Mouse (Mus musculus) embryo, embryonic 10 days (tissue): ENCODE measurements around the gene Fras1.
A peak's percentile ranks its signal among the peaks of the same experiment; 100 is the strongest.

Experiments
- DNase-seq: peaks from one replicate; pipeline ENCODE4 v3.0.0-alpha.2; 2015; ENCODE audit warnings: low spot score

The Fras1 gene

GRCm38 (mm10) chr5:96792936-96793718 is 419.4 kb downstream of the Fras1 start, which contains the start of gene Anxa3:
Gene Anxa3 (plus strand): TSS chr5:96793339.
- peak; percentile 68 for DNase-seq

GRCm38 (mm10) chr5:96793953-96794635 is 420.3 kb downstream of the Fras1 start:
- DNase-seq = no peak

GRCm38 (mm10) chr5:96795752-96796151 is 422.0 kb downstream of the Fras1 start:
- no peak for DNase-seq

GRCm38 (mm10) chr5:96797465-96797864 is 423.7 kb downstream of the Fras1 start:
- DNase-seq = no peak

GRCm38 (mm10) chr5:96799165-96799564 is 425.4 kb downstream of the Fras1 start:
- DNase-seq = no peak

GRCm38 (mm10) chr5:96799969-96800368 is 426.2 kb downstream of the Fras1 start:
- DNase-seq = no peak

- peak; percentile 13 for DNase-seq
Measured at GRCm38 (mm10) chr5:96802185-96802584, 428.4 kb downstream of the Fras1 start.

- no peak for DNase-seq
Measured at GRCm38 (mm10) chr5:96803091-96803490, 429.3 kb downstream of the Fras1 start.

- no peak for DNase-seq
Measured at GRCm38 (mm10) chr5:96804304-96804703, 430.5 kb downstream of the Fras1 start.

GRCm38 (mm10) chr5:96804813-96805212 is 431.1 kb downstream of the Fras1 start:
- no peak for DNase-seq

GRCm38 (mm10) chr5:96810620-96811019 is 436.9 kb downstream of the Fras1 start:
- no peak for DNase-seq

GRCm38 (mm10) chr5:96824769-96825327 is 451.1 kb downstream of the Fras1 start:
- no peak for DNase-seq

GRCm38 (mm10) chr5:96827176-96827575 is 453.4 kb downstream of the Fras1 start:
- no peak for DNase-seq
